In the genomic region with DNA sequence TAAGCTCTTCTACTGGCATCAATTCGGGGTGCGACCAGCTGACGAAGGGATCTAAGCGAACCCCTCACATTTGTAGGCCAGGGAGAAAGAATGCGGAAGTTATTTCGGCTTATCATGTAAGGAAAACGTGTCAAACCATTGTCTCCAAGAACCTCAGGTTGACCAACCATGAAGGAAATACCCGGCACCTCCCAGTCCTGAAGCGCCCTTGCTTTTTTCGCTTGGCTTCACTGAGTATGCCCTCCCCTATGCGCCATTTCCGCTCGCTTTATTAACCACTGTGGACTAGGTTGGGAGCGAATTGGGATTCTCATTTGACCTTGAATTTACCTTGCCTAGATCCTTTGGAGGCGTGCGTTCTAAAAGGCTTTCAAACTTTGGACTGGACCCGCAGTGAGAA, we compare ENCODE assay signal across 8 mouse cellular contexts. TPM values are rescaled to one million over a fixed set of nuclear protein-coding genes. Genes with fewer than 3 reads are reported as not detected.
A peak's percentile ranks its signal among the peaks of the same experiment; 100 is the strongest.
DNase-seq lines count a peak whose midpoint lies in the region; ATAC-seq and TF ChIP-seq lines count a peak whose summit lies in the region.

No protein-coding gene starts in this region.

- DNase-seq in ovary, adult 18-20 months (ENCODE audit: low spot score): peak; percentile 3
- no peak for DNase-seq in ovary, postnatal 14 days (ENCODE audit: low spot score)
- DNase-seq in adrenal gland, postnatal 25 days: peak; percentile 17
- peak; percentile 38 for DNase-seq in liver, postnatal 0 days
- DNase-seq in right cerebral cortex, postnatal 25 days: no peak

- 22% methylated on average over 17 of the region's 17 CpGs for WGBS in forebrain, embryonic 13.5 days
- WGBS in intestine, embryonic 16.5 days: 19% methylated on average over 17 of the region's 17 CpGs
- 24% methylated on average over 17 of the region's 17 CpGs for WGBS in liver, postnatal 0 days (ENCODE audit: insufficient replicate concordance)
- WGBS in olfactory bulb, adult 2 months: 19% methylated on average over 17 of the region's 17 CpGs

- no peaks in the 10 kb centered on the region for H3K4me1 ChIP-seq in forebrain, embryonic 13.5 days
- H3K4me1 ChIP-seq in intestine, embryonic 16.5 days (ENCODE audit: control insufficient read depth, insufficient read depth, low read length): no peaks in the 10 kb centered on the region
- no peaks in the 10 kb centered on the region for H3K4me1 ChIP-seq in liver, postnatal 0 days (ENCODE audit: insufficient read depth)
- no peaks in the 10 kb centered on the region for H3K4me1 ChIP-seq in olfactory bulb, adult 2 months (ENCODE audit: control insufficient read depth, insufficient read depth, low read length)

- peak; percentile 46 for ATAC-seq in forebrain, embryonic 13.5 days
- peak; percentile 56 for ATAC-seq in intestine, embryonic 16.5 days
- peak; percentile 58 for ATAC-seq in liver, postnatal 0 days

- H3K9me3 ChIP-seq in forebrain, embryonic 13.5 days (replicated peaks): no peaks in the 10 kb centered on the region
- no peaks in the 10 kb centered on the region for H3K9me3 ChIP-seq in intestine, embryonic 16.5 days (ENCODE audit: control insufficient read depth, low read length)
- H3K9me3 ChIP-seq in liver, postnatal 0 days (ENCODE audit: low read length): no peaks in the 10 kb centered on the region

- no peak for TF ChIP-seq CTCF in liver, postnatal 0 days (IDR thresholded peaks at IDR 0.05; ENCODE audit: low read depth)
- no peak for TF ChIP-seq CTCF in olfactory bulb, adult 2 months (IDR thresholded peaks at IDR 0.05; ENCODE audit: insufficient read depth, low read depth, low read length)

- no peaks in the 10 kb centered on the region for H3K27me3 ChIP-seq in forebrain, embryonic 13.5 days
- no peaks in the 10 kb centered on the region for H3K27me3 ChIP-seq in intestine, embryonic 16.5 days (replicated peaks; ENCODE audit: control insufficient read depth, insufficient read depth, low read length)
- H3K27me3 ChIP-seq in liver, postnatal 0 days (ENCODE audit: insufficient read depth, low read length): no peaks in the 10 kb centered on the region

- H3K4me2 ChIP-seq in forebrain, embryonic 13.5 days: peak overlapping the region; percentile 54
- peak overlapping the region; percentile 48 for H3K4me2 ChIP-seq in intestine, embryonic 16.5 days (ENCODE audit: low read depth, low read length)
- H3K4me2 ChIP-seq in liver, postnatal 0 days (ENCODE audit: low read depth, low read length): peak overlapping the region; percentile 72

- TF ChIP-seq EP300 in liver, postnatal 0 days (IDR thresholded peaks at IDR 0.05; ENCODE audit: low read depth): no peak

- H3K27ac ChIP-seq in forebrain, embryonic 13.5 days: peak overlapping the region; percentile 67
- H3K27ac ChIP-seq in intestine, embryonic 16.5 days (ENCODE audit: low read length): peak overlapping the region; percentile 90
- H3K27ac ChIP-seq in liver, postnatal 0 days (ENCODE audit: low read depth): peak overlapping the region; percentile 98
- peak overlapping the region; percentile 79 for H3K27ac ChIP-seq in olfactory bulb, adult 2 months (ENCODE audit: insufficient read depth, low read depth, low read length)

- peak overlapping the region; percentile 46 for H3K4me3 ChIP-seq in forebrain, embryonic 13.5 days
- peak overlapping the region; percentile 54 for H3K4me3 ChIP-seq in intestine, embryonic 16.5 days (ENCODE audit: low read length)
- peak overlapping the region; percentile 58 for H3K4me3 ChIP-seq in liver, postnatal 0 days (ENCODE audit: low read depth, low read length)
- H3K4me3 ChIP-seq in olfactory bulb, adult 2 months (ENCODE audit: insufficient read depth, low read depth, low read length): peak overlapping the region; percentile 95

- TF ChIP-seq POLR2A in olfactory bulb, adult 2 months (IDR thresholded peaks at IDR 0.05; ENCODE audit: insufficient read depth, low read depth, low read length): no peak

- H3K36me3 ChIP-seq in forebrain, embryonic 13.5 days (ENCODE audit: poor library complexity, severe bottlenecking): no peaks in the 10 kb centered on the region
- H3K36me3 ChIP-seq in intestine, embryonic 16.5 days (ENCODE audit: control insufficient read depth, insufficient read depth, low read length): no peaks in the 10 kb centered on the region
- no peaks in the 10 kb centered on the region for H3K36me3 ChIP-seq in liver, postnatal 0 days (replicated peaks; ENCODE audit: insufficient read depth, low read length)

- peak overlapping the region; percentile 60 for H3K9ac ChIP-seq in forebrain, embryonic 13.5 days
- H3K9ac ChIP-seq in intestine, embryonic 16.5 days (ENCODE audit: low read depth, low read length): peak overlapping the region; percentile 70
- H3K9ac ChIP-seq in liver, postnatal 0 days (replicated peaks): peak overlapping the region; percentile 70

RNA-seq across cellular contexts. Expression of gene Gk, which starts 0.5 kb away (rescaled TPM):
- 28.5 and 44.7 TPM in 2 replicates for total RNA-seq in adrenal gland, postnatal 25 days (2021)
- 5.3 and 6.4 TPM in 2 replicates for polyA plus RNA-seq in forebrain, embryonic 13.5 days (2015; fragmentation: Nextera tagmentation; extraction: Ambion mirVana)
- polyA plus RNA-seq in intestine, embryonic 16.5 days (2015; fragmentation: Nextera tagmentation; extraction: Ambion mirVana): 39.3 and 55.9 TPM in 2 replicates
- polyA plus RNA-seq in liver, postnatal 0 days (2015; fragmentation: Nextera tagmentation; extraction: Ambion mirVana): 53.4 and 56.9 TPM in 2 replicates
- not detected in 2 replicates for polyA plus RNA-seq in olfactory bulb, adult 2 months (2012; ENCODE audit: insufficient read depth, insufficient read length, low replicate concordance, missing spikeins)

Comparison
In these comparisons a context has a peak if more than half of its experiments do, and no peak if none do; other contexts are left out.
1. DNase-seq: peak in ovary, adult 18-20 months (single experiment), adrenal gland, postnatal 25 days (single experiment) and liver, postnatal 0 days (single experiment); none in ovary, postnatal 14 days (single experiment) and right cerebral cortex, postnatal 25 days (single experiment).
2. Peak in every context shown above with its lines, with median percentiles within 50 percentile points of each other: ATAC-seq, H3K27ac ChIP-seq, H3K4me2 ChIP-seq, H3K4me3 ChIP-seq and H3K9ac ChIP-seq.